ENCODE assay signal across 8 mouse cellular contexts in the genomic region with DNA sequence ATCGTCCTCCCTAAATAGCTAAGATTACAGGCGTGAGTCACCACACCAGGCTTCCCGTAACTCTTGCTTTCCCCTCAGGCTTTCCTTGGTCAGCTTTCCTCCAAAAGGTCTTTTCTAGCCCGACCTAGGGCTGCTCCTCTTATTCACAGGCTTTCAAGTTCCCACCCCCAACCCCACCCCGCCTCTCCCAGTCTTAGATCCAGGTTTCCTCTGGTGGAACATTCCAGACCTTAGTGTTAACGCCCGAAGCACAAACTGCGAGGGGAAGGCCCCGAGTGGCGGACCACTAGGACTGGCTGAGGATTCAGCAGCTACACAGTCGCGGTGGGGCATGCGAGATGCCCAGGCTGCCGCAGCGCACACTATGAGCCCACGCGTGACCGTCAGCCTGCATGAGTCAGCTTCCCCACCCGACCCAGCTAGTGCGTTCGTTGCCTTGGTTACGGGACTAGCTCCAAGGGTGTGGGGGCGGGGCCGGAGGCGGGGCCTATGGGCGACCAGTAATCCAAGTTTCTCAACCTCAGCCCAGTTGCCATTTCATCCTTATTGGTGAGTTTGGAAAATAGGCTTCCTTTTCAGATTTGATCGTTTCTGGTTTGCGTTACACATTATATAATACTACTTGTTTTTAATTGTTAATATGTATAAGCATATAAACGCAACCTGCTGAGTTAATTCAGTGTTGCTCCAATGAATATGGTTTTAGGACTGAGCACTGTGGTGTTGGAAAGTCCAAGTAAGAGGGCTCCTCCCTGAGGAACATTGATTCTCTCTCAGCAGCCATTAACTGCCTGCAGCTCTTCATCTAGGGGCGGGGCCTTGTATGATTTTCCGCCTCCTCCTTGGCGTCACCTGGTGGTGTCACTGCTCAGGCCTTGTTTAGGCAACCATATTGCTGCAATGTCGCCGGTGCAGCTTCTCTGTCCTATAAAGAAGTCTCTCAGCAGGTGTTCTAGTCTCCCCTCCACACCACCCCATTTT. TPM values are rescaled to one million over a fixed set of nuclear protein-coding genes. Genes with fewer than 3 reads are reported as not detected.
A peak's percentile ranks its signal among the peaks of the same experiment; 100 is the strongest.
DNase-seq lines count a peak whose midpoint lies in the region; ATAC-seq lines count a peak whose summit lies in the region.

No protein-coding gene starts in this region.

- H3K36me3 ChIP-seq in hindbrain, embryonic 11.5 days (ENCODE audit: control insufficient read depth, insufficient read depth, low read length), result no peaks in the 10 kb centered on the region

- peak overlapping the region; percentile 26 for H3K4me3 ChIP-seq in hindbrain, embryonic 11.5 days (ENCODE audit: low read depth, low read length)

- H3K4me2 ChIP-seq in hindbrain, embryonic 11.5 days (replicated peaks; ENCODE audit: low read depth, low read length), result peak overlapping the region; percentile 59

- no peaks in the 10 kb centered on the region for H3K27me3 ChIP-seq in hindbrain, embryonic 11.5 days (ENCODE audit: control insufficient read depth, insufficient read depth, low read length)

- H3K9me3 ChIP-seq in hindbrain, embryonic 11.5 days (ENCODE audit: control insufficient read depth, low read length), result no peaks in the 10 kb centered on the region

- 3% methylated on average over 34 of the region's 34 CpGs for WGBS in hindbrain, embryonic 11.5 days

- H3K4me1 ChIP-seq in hindbrain, embryonic 11.5 days (replicated peaks; ENCODE audit: control insufficient read depth, insufficient read depth, low read length), result peaks cover 12% of the 10 kb centered on the region

- peak; percentile 96 for DNase-seq in MN1 (ENCODE audit: low spot score)
- DNase-seq in cerebellum, adult 9-10 months, result peak; percentile 93
- DNase-seq in hindbrain, embryonic 11.5 days (ENCODE audit: low spot score), result peak; percentile 94
- DNase-seq in layer of hippocampus, postnatal 14 days (ENCODE audit: low spot score in 2 of 2), result peak; percentile 92 to 97
- peak; percentile 93 for DNase-seq in lung, postnatal 14 days
- peak; percentile 65 for DNase-seq in retina, adult 2 months (ENCODE audit: low read depth, low spot score)
- peak; percentile 66 to 77 for DNase-seq in thymus, postnatal 36 days

- peak overlapping the region; percentile 50; the same call in 1 of the 2 replicates for H3K9ac ChIP-seq in hindbrain, embryonic 11.5 days (ENCODE audit: low read depth, low read length)

- H3K27ac ChIP-seq in hindbrain, embryonic 11.5 days (ENCODE audit: low read depth, low read length), result peak overlapping the region; percentile 2

- peak; percentile 80 for ATAC-seq in frontal cortex, adult (ENCODE audit: low TSS enrichment)
- ATAC-seq in hindbrain, embryonic 11.5 days (ENCODE audit: low FRiP score), result peak; percentile 71

RNA-seq across cellular contexts. Expression of a gene that starts 2.8 kb away (rescaled TPM):
- polyA plus RNA-seq in hindbrain, embryonic 11.5 days (2014; fragmentation: Nextera tagmentation; extraction: Ambion mirVana), result 4.8 and 6.7 TPM in 2 replicates
- total RNA-seq in layer of hippocampus, postnatal 14 days (2021), result 1 to 10 TPM; 5.7 to 6.7 TPM

RNA-seq across cellular contexts. Expression of a gene that starts 8.5 kb away (rescaled TPM):
- 618 and 653 TPM in 2 replicates for polyA plus RNA-seq in hindbrain, embryonic 11.5 days (2014; fragmentation: Nextera tagmentation; extraction: Ambion mirVana)
- total RNA-seq in layer of hippocampus, postnatal 14 days (2021), result 100 to 1,000 TPM; 578 to 579 TPM

RNA-seq across cellular contexts. Expression of a gene that starts 23.7 kb away (rescaled TPM):
- polyA plus RNA-seq in hindbrain, embryonic 11.5 days (2014; fragmentation: Nextera tagmentation; extraction: Ambion mirVana), result 127 and 134 TPM in 2 replicates
- total RNA-seq in layer of hippocampus, postnatal 14 days (2021), result 100 to 1,000 TPM; 180 to 183 TPM

RNA-seq across cellular contexts. Expression of a gene that starts 23.7 kb away (rescaled TPM):
- polyA plus RNA-seq in hindbrain, embryonic 11.5 days (2014; fragmentation: Nextera tagmentation; extraction: Ambion mirVana), result 185 and 193 TPM in 2 replicates
- total RNA-seq in layer of hippocampus, postnatal 14 days (2021), result 1 to 10 TPM; 2.0 to 3.4 TPM

RNA-seq across cellular contexts. Expression of a gene that starts 26.1 kb away (rescaled TPM):
- polyA plus RNA-seq in hindbrain, embryonic 11.5 days (2014; fragmentation: Nextera tagmentation; extraction: Ambion mirVana), result 4.1 and 4.7 TPM in 2 replicates
- 1 to 10 TPM; 1.6 to 3.4 TPM for total RNA-seq in layer of hippocampus, postnatal 14 days (2021)

Comparison
In these comparisons a context has a peak if more than half of its experiments do, and no peak if none do; other contexts are left out.
1. Peak in every context shown above with its lines: DNase-seq, ATAC-seq, H3K4me3 ChIP-seq and H3K27ac ChIP-seq.